Mouse (Mus musculus) midbrain, embryonic 16.5 days (tissue): ENCODE data around the gene 3110082J24Rik. TPM values are rescaled to one million over a fixed set of nuclear protein-coding genes. Genes with fewer than 3 reads are reported as not detected.

Experiments used
- ATAC-seq: fragments of 200-750 bp; cut with Nextera tagmentation; 2 replicates; pipeline ENCODE4 v1.8.0; 2017; ENCODE audit warnings: moderate TSS enrichment
- H3K27ac ChIP-seq: fragments of 300-500 bp; sonication (generic); 2 replicates; pipeline ENCODE4 v1.5.1; 2014; ENCODE audit warnings: mild to moderate bottlenecking, low read length, mixed read lengths
- H3K27me3 ChIP-seq: fragments of 300-500 bp; sonication (generic); 2 replicates; pipeline ENCODE4 v1.6.1; 2014; ENCODE audit warnings: low read depth, low read length, mixed read lengths; ENCODE audit not compliant: control insufficient read depth, insufficient read depth
- H3K36me3 ChIP-seq: fragments of 300-500 bp; sonication (generic); 2 replicates; pipeline ENCODE4 v1.6.1; 2014; ENCODE audit warnings: mild to moderate bottlenecking, low read length, moderate library complexity, mixed read lengths; ENCODE audit not compliant: control insufficient read depth, insufficient read depth
- H3K4me1 ChIP-seq: fragments of 300-500 bp; sonication (generic); 2 replicates; pipeline ENCODE4 v1.6.1; 2014; ENCODE audit warnings: mild to moderate bottlenecking, low read length, mixed read lengths; ENCODE audit not compliant: control insufficient read depth, insufficient read depth
- H3K4me2 ChIP-seq: fragments of 300-500 bp; sonication (generic); 2 replicates; pipeline ENCODE4 v1.6.1; 2014; ENCODE audit warnings: mild to moderate bottlenecking, low read length, mixed read lengths
- H3K4me3 ChIP-seq: fragments of 300-500 bp; sonication (generic); 2 replicates; pipeline ENCODE4 v1.5.1; 2014; ENCODE audit warnings: low read depth, mild to moderate bottlenecking, low read length, moderate library complexity, mixed read lengths
- H3K9ac ChIP-seq: fragments of 300-500 bp; sonication (generic); 2 replicates; pipeline ENCODE4 v1.6.1; 2014; ENCODE audit warnings: low read depth, low read length, mixed read lengths
- H3K9me3 ChIP-seq: fragments of 300-500 bp; sonication (generic); replicated peaks from 2 replicates; pipeline ENCODE4 v1.6.1; 2014; ENCODE audit warnings: mild to moderate bottlenecking, low read length, mixed read lengths; ENCODE audit not compliant: control insufficient read depth, poor library complexity, severe bottlenecking
- WGBS: fragments of 180-500 bp; shearing (Covaris S2); extraction: QIAGEN DNeasy Blood & Tissue Kit; methylation state at CpG from one replicate; pipeline ENCODE4 v1.1.7; 2014; 5-methylcytosine and 5-hydroxymethylcytosine counted together
- polyA plus RNA-seq: library from polyadenylated mRNA; unstranded; fragments of >200 nt; fragmentation: Nextera tagmentation; extraction: Ambion mirVana; gene quantifications from 2 replicates; pipeline ENCODE4 v1.2.1, GENCODE M21; 2015

Gene 3110082J24Rik
- polyA plus RNA-seq, 1 experiment from 2014 or later, result 2.6 TPM

GRCm38 (mm10) chr5:30111771-30112170 is 5.9 kb upstream of the 3110082J24Rik start:
- Histone ChIP-seq H3K27me3 (no peaks in the 10 kb centered on the region), H3K4me1 (peaks cover 28% of the 10 kb centered on the region), H3K9me3 (no peaks in the 10 kb centered on the region), H3K36me3 (peaks cover 4% of the 10 kb centered on the region; the same call in 1 of the 2 replicates), H3K4me2 (no peak overlapping the region), H3K4me3 (no peak overlapping the region), H3K9ac (no peak overlapping the region), H3K27ac (no peak overlapping the region)
- WGBS, result 67% methylated on average over 3 of the region's 3 CpGs
- ATAC-seq, result no peak

GRCm38 (mm10) chr5:30111126-30111525 is 5.2 kb upstream of the 3110082J24Rik start:
- ATAC-seq, result peak; percentile 23
- Histone ChIP-seq H3K27ac (peak overlapping the region; percentile 58), H3K4me1 (peaks cover 35% of the 10 kb centered on the region)

GRCm38 (mm10) chr5:30110371-30111060 is 4.6 kb upstream of the 3110082J24Rik start:
- no peak overlapping the region for H3K9ac ChIP-seq
- 6% methylated on average over 22 of the region's 22 CpGs for WGBS
- H3K9me3 ChIP-seq, result no peaks in the 10 kb centered on the region
- peaks cover 40% of the 10 kb centered on the region for H3K4me1 ChIP-seq
- no peak for ATAC-seq
- no peaks in the 10 kb centered on the region for H3K36me3 ChIP-seq
- H3K27ac ChIP-seq, result peak overlapping the region; percentile 58
- H3K27me3 ChIP-seq, result no peaks in the 10 kb centered on the region
- peak overlapping the region; percentile 49 for H3K4me2 ChIP-seq
- peak overlapping the region; percentile 18 for H3K4me3 ChIP-seq

More at GRCm38 (mm10) chr5:30111126-30111525, 5.2 kb upstream of the 3110082J24Rik start:
- H3K9ac ChIP-seq, result no peak overlapping the region
- H3K4me3 ChIP-seq, result peak overlapping the region; percentile 18
- no peaks in the 10 kb centered on the region for H3K9me3 ChIP-seq
- WGBS, result 5% methylated on average over 18 of the region's 18 CpGs
- H3K36me3 ChIP-seq, result no peaks in the 10 kb centered on the region
- no peaks in the 10 kb centered on the region for H3K27me3 ChIP-seq
- peak overlapping the region; percentile 49 for H3K4me2 ChIP-seq

- H3K9me3 ChIP-seq, result no peaks in the 10 kb centered on the region
- H3K4me3 ChIP-seq, result no peak overlapping the region
- no peak overlapping the region for H3K4me2 ChIP-seq
- 26% methylated on average over 2 of the region's 2 CpGs for WGBS
- peaks cover 46% of the 10 kb centered on the region for H3K4me1 ChIP-seq
- no peak for ATAC-seq
- H3K27ac ChIP-seq, result peak overlapping the region; percentile 33; the same call in 1 of the 2 replicates
- H3K27me3 ChIP-seq, result no peaks in the 10 kb centered on the region; the same call in 1 of the 2 replicates
- no peak overlapping the region for H3K9ac ChIP-seq
- no peaks in the 10 kb centered on the region for H3K36me3 ChIP-seq
These were observed 4.0 kb upstream of the 3110082J24Rik start for GRCm38 (mm10) chr5:30109899-30110298.

GRCm38 (mm10) chr5:30108233-30108632 is 2.3 kb upstream of the 3110082J24Rik start:
- Histone ChIP-seq H3K9me3 (no peaks in the 10 kb centered on the region), H3K36me3 (no peaks in the 10 kb centered on the region), H3K27me3 (no peaks in the 10 kb centered on the region; the same call in 1 of the 2 replicates), H3K27ac (peak overlapping the region; percentile 51), H3K9ac (no peak overlapping the region), H3K4me1 (peaks cover 45% of the 10 kb centered on the region), H3K4me2 (peak overlapping the region; percentile 99), H3K4me3 (no peak overlapping the region)
- no peak for ATAC-seq
- WGBS, result 64% methylated on average over 6 of the region's 6 CpGs

- peak; percentile 9; the same call in 1 of the 2 replicates for ATAC-seq
- no peaks in the 10 kb centered on the region; the same call in 1 of the 2 replicates for H3K27me3 ChIP-seq
- H3K36me3 ChIP-seq, result no peaks in the 10 kb centered on the region
- H3K9me3 ChIP-seq, result no peaks in the 10 kb centered on the region
- peaks cover 45% of the 10 kb centered on the region for H3K4me1 ChIP-seq
- H3K9ac ChIP-seq, result peak overlapping the region; percentile 35; the same call in 1 of the 2 replicates
- peak overlapping the region; percentile 99 for H3K4me2 ChIP-seq
- H3K4me3 ChIP-seq, result no peak overlapping the region
- H3K27ac ChIP-seq, result peak overlapping the region; percentile 51
- WGBS, result 11% methylated on average over 5 of the region's 5 CpGs
These were observed 1.7 kb upstream of the 3110082J24Rik start for GRCm38 (mm10) chr5:30107611-30108041.

- Histone ChIP-seq H3K9me3 (no peaks in the 10 kb centered on the region), H3K27ac (peak overlapping the region; percentile 83), H3K36me3 (no peaks in the 10 kb centered on the region), H3K4me3 (0 out of 2 replicates have a peak overlapping the region, but pooled peaks have one; percentile 18), H3K4me1 (peaks cover 45% of the 10 kb centered on the region), H3K9ac (no peak overlapping the region), H3K4me2 (peak overlapping the region; percentile 99), H3K27me3 (no peaks in the 10 kb centered on the region; the same call in 1 of the 2 replicates)
- WGBS, result 0% methylated on average over 6 of the region's 7 CpGs
- ATAC-seq, result peak; percentile 29; the same call in 1 of the 2 replicates
These were observed 1.3 kb upstream of the 3110082J24Rik start for GRCm38 (mm10) chr5:30107186-30107585.

- peaks cover 45% of the 10 kb centered on the region for H3K4me1 ChIP-seq
- no peak overlapping the region for H3K9ac ChIP-seq
- peak overlapping the region; percentile 63 for H3K4me3 ChIP-seq
- H3K27me3 ChIP-seq, result no peaks in the 10 kb centered on the region; the same call in 1 of the 2 replicates
- 0 out of 2 replicates have a peak, but pooled peaks have one; percentile 1 for ATAC-seq
- peak overlapping the region; percentile 83 for H3K27ac ChIP-seq
- H3K9me3 ChIP-seq, result no peaks in the 10 kb centered on the region
- 12% methylated on average over 2 of the region's 2 CpGs for WGBS
- H3K4me2 ChIP-seq, result peak overlapping the region; percentile 99
- H3K36me3 ChIP-seq, result no peaks in the 10 kb centered on the region
These were observed 870 bp upstream of the 3110082J24Rik start for GRCm38 (mm10) chr5:30106756-30107155.
